Mouse (Mus musculus) hindbrain, embryonic 16.5 days (tissue): ENCODE measurements at regions not wholly inside any gene's neighbourhood (a gene's known extent, or its start where the extent isn't known, plus 50 kb on each side); places are given as distances from the start of the nearest gene placed in this dataset.
"Not testable (repeated sequence)": the region's sequence is repeated elsewhere in the genome, so short reads cannot be mapped to it uniquely, and the experiment has no call there.

Experiments used
- ATAC-seq: fragments of 200-750 bp; cut with Nextera tagmentation; 2 replicates; pipeline ENCODE4 v1.8.0; 2017; ENCODE audit warnings: moderate TSS enrichment, moderate library complexity
- H3K27ac ChIP-seq: fragments of 300-500 bp; sonication (generic); 2 replicates; pipeline ENCODE4 v1.5.1; 2014; ENCODE audit warnings: low read depth, mild to moderate bottlenecking, control low read depth, low read length, moderate library complexity
- H3K27me3 ChIP-seq: fragments of 300-500 bp; sonication (generic); replicated peaks from 2 replicates; pipeline ENCODE4 v1.6.1; 2014; ENCODE audit warnings: low read length; ENCODE audit not compliant: control insufficient read depth, insufficient read depth
- H3K36me3 ChIP-seq: fragments of 300-500 bp; sonication (generic); 2 replicates; pipeline ENCODE4 v1.6.1; 2014; ENCODE audit warnings: mild to moderate bottlenecking, low read length, moderate library complexity, mixed read lengths; ENCODE audit not compliant: control insufficient read depth, insufficient read depth
- H3K4me1 ChIP-seq: fragments of 300-500 bp; sonication (generic); 2 replicates; pipeline ENCODE4 v1.6.1; 2014; ENCODE audit warnings: low read depth, low read length; ENCODE audit not compliant: control insufficient read depth, insufficient read depth
- H3K4me2 ChIP-seq: fragments of 300-500 bp; sonication (generic); 2 replicates; pipeline ENCODE4 v1.6.1; 2014; ENCODE audit warnings: mild to moderate bottlenecking, low read length, control low read depth, moderate library complexity
- H3K4me3 ChIP-seq: fragments of 300-500 bp; sonication (generic); 2 replicates; pipeline ENCODE4 v1.5.1; 2014; ENCODE audit warnings: mild to moderate bottlenecking, low read length, control low read depth, moderate library complexity
- H3K9ac ChIP-seq: fragments of 300-500 bp; sonication (generic); 2 replicates; pipeline ENCODE4 v1.6.1; 2014; ENCODE audit warnings: low read depth, mild to moderate bottlenecking, control low read depth, low read length, moderate library complexity
- H3K9me3 ChIP-seq: fragments of 300-500 bp; sonication (generic); 2 replicates; pipeline ENCODE4 v1.6.1; 2014; ENCODE audit warnings: mild to moderate bottlenecking, low read length, moderate library complexity; ENCODE audit not compliant: control insufficient read depth
- WGBS: fragments of 180-500 bp; shearing (Covaris S2); extraction: QIAGEN DNeasy Blood & Tissue Kit; methylation state at CpG from one replicate; pipeline ENCODE4 v1.1.7; 2014; 5-methylcytosine and 5-hydroxymethylcytosine counted together

DNA sequence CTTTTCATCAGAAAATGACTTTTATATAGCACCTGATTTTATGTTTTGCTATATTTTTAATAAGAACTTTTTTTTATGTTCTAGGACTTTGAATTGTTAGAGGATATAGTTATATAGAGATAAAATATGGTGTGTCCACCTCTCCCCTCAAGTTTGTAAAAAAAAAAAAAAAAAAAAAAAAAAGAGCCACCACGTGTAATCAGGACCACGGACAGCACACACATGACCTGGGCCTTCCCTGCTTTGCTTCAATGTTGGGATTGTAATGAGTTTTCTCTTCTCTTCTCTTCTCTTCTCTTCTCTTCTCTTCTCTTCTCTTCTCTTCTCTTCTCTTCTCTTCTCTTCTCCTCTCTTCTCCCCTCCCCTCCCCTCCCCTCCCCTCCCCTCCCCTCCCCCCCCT is 78.5 kb downstream of the 1700010I14Rik start:
- not testable (repeated sequence) for H3K4me3 ChIP-seq, H3K9me3 ChIP-seq, ATAC-seq, H3K4me1 ChIP-seq, H3K4me2 ChIP-seq, H3K27me3 ChIP-seq, H3K9ac ChIP-seq, H3K27ac ChIP-seq, H3K36me3 ChIP-seq
- 18% methylated on average over 2 of the region's 2 CpGs for WGBS

DNA sequence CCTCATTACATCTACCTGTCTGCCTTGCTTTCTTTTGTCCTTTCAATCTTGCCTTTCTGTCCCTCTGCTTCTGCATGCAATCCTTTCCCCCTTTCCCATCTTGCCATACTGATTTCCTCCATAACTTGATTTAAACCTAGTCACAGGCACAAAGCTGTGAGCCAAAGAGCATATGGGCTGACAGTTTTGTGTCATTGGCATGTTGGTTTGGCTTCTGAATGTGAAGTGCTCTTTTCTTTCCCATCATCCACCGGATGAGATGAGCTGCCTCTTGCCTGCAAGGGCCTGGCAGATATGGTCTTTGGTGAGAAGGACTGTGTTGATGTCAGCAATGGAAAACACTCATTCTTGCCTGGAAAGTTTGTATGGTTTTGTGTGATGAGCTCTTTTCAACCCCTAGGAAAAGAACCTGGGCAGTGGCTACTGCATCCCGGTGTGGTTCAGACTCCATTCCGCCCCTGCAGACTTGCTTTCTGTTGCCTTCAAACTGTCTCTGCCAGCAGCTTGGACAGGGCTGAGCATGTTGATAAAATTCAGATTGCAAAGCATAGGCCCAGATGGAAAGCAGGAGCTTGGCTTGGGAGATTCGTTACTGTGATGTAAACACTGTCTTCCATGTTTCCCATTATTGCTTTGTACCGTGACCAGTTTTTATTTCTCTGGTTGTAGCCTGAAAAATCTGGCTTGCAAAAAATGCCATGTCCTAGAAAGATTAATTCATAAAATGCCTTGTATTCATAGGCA is 80.9 kb downstream of the 1700010I14Rik start:
- Histone ChIP-seq H3K27ac (no peak overlapping the region), H3K4me1 (no peaks in the 10 kb centered on the region), H3K9me3 (no peaks in the 10 kb centered on the region), H3K36me3 (no peaks in the 10 kb centered on the region), H3K4me3 (no peak overlapping the region), H3K4me2 (no peak overlapping the region), H3K9ac (no peak overlapping the region), H3K27me3 (no peaks in the 10 kb centered on the region)
- ATAC-seq = no peak
- 94% methylated on average over 5 of the region's 5 CpGs for WGBS

DNA sequence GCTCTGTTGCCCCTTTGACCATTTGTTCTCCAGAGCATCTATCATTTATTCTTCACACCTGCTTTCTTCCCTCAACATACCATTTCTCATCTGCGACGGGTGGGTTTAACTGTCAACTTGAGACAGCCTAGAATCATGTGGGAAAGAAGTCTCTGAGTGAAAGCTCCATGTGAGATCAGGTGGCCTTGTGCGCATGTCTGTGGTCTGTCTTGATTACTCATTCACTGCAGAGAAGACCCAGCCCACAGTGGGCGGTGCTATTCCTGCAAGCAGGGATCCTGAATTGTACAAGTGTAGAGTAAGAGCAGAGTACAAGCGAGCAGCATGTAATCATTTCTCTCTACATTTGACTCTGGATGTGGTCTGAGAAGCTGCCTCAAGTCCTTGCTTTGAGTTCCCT is 95.5 kb downstream of the 1700010I14Rik start:
- Histone ChIP-seq H3K27me3 (no peaks in the 10 kb centered on the region), H3K4me2 (no peak overlapping the region), H3K36me3 (no peaks in the 10 kb centered on the region), H3K4me1 (no peaks in the 10 kb centered on the region), H3K9ac (no peak overlapping the region), H3K27ac (no peak overlapping the region), H3K9me3 (no peaks in the 10 kb centered on the region), H3K4me3 (no peak overlapping the region)
- ATAC-seq = no peak
- WGBS = 94% methylated on average over 5 of the region's 5 CpGs

DNA sequence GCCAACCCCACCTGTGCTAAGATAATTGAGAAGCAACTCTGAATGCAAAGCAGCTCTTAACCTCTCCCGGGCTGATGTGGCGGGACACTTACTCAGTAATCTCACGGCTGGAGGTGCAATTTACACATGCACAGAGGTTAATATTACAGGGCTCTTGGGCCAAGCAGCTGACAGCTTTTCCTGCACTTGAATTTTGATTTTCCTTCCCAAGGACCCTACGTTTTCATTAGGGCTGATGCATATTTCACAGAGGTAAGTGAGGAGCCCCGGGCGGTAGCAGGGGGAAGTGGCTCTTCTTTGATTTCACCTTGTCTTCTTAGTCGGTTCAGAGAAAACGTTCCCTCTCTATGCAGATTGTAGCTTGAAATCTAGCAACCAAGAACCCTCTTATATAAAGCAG is 139.7 kb downstream of the 1700010I14Rik start:
- Histone ChIP-seq H3K9ac (no peak overlapping the region), H3K27me3 (no peaks in the 10 kb centered on the region), H3K36me3 (no peaks in the 10 kb centered on the region), H3K9me3 (no peaks in the 10 kb centered on the region), H3K27ac (no peak overlapping the region), H3K4me3 (no peak overlapping the region), H3K4me2 (no peak overlapping the region), H3K4me1 (no peaks in the 10 kb centered on the region)
- WGBS = 45% methylated on average over 8 of the region's 8 CpGs
- no peak for ATAC-seq

DNA sequence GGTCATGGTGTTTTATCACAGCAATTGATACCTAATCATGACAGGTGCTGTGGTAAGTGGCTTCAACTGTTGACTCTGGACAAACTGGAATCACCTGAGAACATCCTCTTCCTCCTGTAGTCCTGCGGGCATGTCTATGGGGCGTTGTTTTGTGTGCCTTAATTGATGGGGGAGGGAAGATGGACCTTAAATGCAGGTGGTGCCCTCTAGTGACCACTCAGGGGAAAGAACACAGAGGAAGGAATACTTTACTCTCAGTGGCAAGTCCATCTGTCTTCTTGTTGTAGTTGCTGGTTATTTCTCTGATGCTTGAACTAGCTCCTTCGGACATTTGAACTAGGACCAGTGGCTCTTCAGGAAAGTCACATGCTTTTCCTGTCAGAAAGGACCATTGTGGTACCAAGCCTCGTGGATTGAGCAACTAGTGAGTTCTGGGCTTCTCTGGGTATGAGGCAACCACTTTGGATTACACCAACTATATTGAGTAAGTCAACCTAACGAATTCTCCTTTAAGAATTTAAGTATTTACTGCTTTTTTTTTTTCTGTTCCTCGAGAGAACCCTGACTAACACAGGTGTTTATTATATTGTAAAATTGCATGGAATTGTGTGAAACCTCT is 157.6 kb downstream of the 1700010I14Rik start:
- no peak overlapping the region for H3K4me2 ChIP-seq
- H3K27ac ChIP-seq = no peak overlapping the region
- H3K27me3 ChIP-seq = no peaks in the 10 kb centered on the region
- ATAC-seq = no peak
- H3K9me3 ChIP-seq = no peaks in the 10 kb centered on the region
- H3K4me3 ChIP-seq = no peak overlapping the region
- no peaks in the 10 kb centered on the region for H3K4me1 ChIP-seq
- no peak overlapping the region for H3K9ac ChIP-seq
- no peaks in the 10 kb centered on the region for H3K36me3 ChIP-seq
- 72% methylated on average over 6 of the region's 6 CpGs for whole genome bisulfite sequencing

DNA sequence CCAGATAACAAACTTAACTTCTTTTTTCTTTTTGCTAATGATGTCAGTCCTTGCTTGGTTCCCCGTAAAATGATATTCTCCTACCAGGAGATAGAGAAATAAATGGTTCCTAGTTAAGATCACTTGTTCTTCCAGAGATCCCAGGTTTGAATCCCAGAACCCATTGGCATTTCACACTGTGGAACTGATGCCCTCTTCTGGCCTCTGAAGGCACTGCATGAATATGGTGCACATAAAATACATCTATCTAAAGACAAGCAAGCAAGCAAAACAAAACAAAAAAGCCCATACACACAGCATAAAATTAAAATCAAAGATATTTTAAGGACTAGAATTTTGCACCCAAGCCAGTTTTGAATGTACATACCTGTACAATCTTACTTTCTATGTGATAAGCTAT is 162.5 kb downstream of the 1700010I14Rik start:
- Histone ChIP-seq H3K9me3 (no peaks in the 10 kb centered on the region), H3K4me1 (no peaks in the 10 kb centered on the region), H3K36me3 (no peaks in the 10 kb centered on the region), H3K9ac (no peak overlapping the region), H3K27me3 (no peaks in the 10 kb centered on the region), H3K4me2 (no peak overlapping the region), H3K27ac (no peak overlapping the region), H3K4me3 (no peak overlapping the region)
- ATAC-seq = no peak
- 97% methylated on average over 1 of the region's 1 CpGs for WGBS

DNA sequence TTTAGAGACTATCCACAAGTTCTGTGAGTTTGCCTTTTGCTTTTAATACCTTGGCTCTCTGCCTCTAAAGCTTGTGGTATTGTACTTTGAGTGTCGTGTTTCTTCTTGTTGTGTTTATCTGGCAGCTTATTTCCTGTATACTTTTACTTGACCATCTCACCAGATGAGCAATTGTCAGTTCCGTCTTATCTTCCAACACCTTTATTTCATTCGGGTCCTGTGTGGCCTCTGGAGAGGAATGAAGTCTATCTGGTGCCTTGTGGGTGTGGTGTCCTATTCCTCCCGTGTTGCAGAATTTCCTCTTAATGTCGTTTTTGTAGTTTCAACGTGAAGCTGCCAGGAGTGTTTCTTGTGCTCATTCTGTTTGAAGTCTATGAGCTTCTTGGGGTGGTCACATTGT is 174.0 kb downstream of the 1700010I14Rik start:
- Histone ChIP-seq H3K9me3 (no peaks in the 10 kb centered on the region), H3K27ac (no peak overlapping the region), H3K9ac (no peak overlapping the region), H3K4me3 (no peak overlapping the region), H3K36me3 (no peaks in the 10 kb centered on the region), H3K27me3 (no peaks in the 10 kb centered on the region), H3K4me2 (no peak overlapping the region), H3K4me1 (0 out of 2 replicates have a peak, but pooled peaks cover 3% of the 10 kb centered on the region)
- 82% methylated on average over 6 of the region's 6 CpGs for WGBS
- ATAC-seq = no peak

DNA sequence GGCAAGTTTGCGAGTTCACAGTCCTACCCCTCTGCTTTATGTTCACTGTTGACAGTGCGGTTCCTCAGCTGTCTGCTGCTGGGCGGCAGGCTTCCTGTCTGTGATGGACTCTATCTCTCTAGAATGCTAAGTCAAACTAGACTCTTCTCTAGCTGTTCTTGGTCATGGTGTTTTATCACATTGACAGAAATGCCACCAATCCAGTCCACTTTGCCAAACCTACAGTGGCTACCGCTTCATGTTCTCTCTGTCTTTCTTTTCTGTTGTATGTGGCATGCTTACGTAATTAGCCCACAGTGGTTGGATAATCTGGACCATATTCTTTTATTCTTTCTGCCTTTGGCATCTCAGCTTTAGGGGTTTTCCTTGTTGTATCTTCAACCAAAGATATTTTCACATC is 174.5 kb downstream of the 1700010I14Rik start:
- H3K4me2 ChIP-seq = no peak overlapping the region
- H3K9me3 ChIP-seq = no peaks in the 10 kb centered on the region
- H3K27ac ChIP-seq = no peak overlapping the region
- no peaks in the 10 kb centered on the region for H3K36me3 ChIP-seq
- H3K4me1 ChIP-seq = 0 out of 2 replicates have a peak, but pooled peaks cover 3% of the 10 kb centered on the region
- 94% methylated on average over 5 of the region's 5 CpGs for WGBS
- H3K9ac ChIP-seq = no peak overlapping the region
- no peak for ATAC-seq
- H3K27me3 ChIP-seq = no peaks in the 10 kb centered on the region
- no peak overlapping the region for H3K4me3 ChIP-seq

DNA sequence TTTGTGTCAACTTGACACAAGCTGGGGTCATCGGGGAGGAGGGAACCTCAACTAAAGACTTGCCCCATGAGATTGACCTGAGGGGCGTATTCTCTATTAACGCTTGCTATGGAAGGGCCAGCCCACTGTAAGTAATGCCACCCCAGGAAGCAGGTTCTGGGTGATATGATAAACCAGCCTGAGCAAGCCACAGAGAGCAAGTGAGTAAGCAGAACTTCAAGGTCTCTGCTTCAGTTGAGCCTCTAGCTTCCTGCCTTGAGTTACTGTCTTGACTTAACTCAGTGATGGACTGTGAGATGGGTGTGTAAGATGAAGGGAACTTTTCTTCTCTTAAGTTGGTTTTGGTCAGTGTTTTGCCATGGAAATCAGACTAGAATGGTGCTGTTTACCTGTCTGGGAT is 175.2 kb downstream of the 1700010I14Rik start:
- ATAC-seq = no peak
- Histone ChIP-seq H3K27me3 (no peaks in the 10 kb centered on the region), H3K4me3 (no peak overlapping the region), H3K36me3 (no peaks in the 10 kb centered on the region), H3K4me1 (peaks cover 3% of the 10 kb centered on the region; the same call in 1 of the 2 replicates), H3K9me3 (no peaks in the 10 kb centered on the region), H3K27ac (no peak overlapping the region), H3K9ac (no peak overlapping the region), H3K4me2 (no peak overlapping the region)
- WGBS = 87% methylated on average over 3 of the region's 3 CpGs
